Mouse (Mus musculus) E14TG2a.4 (cell line): ENCODE measurements around the gene Pde3a.

Experiments used
- CTCF ChIP-seq: conservative IDR thresholded peaks from 2 replicates; pipeline ENCODE4 v1.5.1; 2014; ENCODE audit warnings: low read length
- NANOG ChIP-seq: IDR thresholded peaks from 2 replicates; pipeline ENCODE4 v1.6.1; 2014; ENCODE audit warnings: borderline replicate concordance, low read length, mixed read lengths

DNA sequence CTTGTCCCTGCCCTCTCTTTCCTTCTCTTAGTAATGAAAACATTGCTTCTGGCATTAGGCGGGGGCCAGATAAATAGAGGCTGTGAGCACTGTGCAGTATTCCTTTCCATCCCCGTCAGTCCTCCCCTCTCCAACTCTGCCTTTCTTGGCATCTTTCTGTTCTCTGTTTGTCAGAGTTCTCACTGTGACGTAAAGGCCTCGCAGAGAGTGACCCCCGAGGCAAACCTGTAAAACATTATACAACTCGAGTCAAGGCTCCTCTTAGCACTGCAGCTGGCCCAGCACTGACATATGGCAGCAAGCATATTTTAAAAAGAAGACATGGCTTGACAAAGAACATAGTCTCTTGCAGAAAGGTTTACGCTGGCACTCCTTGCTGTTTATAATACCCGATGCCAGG is 132.4 kb downstream of the Pde3a start:
- no peak for TF ChIP-seq CTCF
- no peak for TF ChIP-seq NANOG
